Mouse (Mus musculus): ENCODE results near the gene Gna15. TPM values are rescaled to one million over a fixed set of nuclear protein-coding genes. Genes with fewer than 3 reads are reported as not detected.
A peak's percentile ranks its signal among the peaks of the same experiment; 100 is the strongest.

The Gna15 gene
- polyA plus RNA-seq, 1 experiment from 2014 or later, result 0.84 TPM

- H3K4me3 ChIP-seq (ENCODE audit: low read depth, low read length), result no peak overlapping the region
- ATAC-seq (replicated peaks; ENCODE audit: low FRiP score, low TSS enrichment, low read depth), result no peak
- whole genome bisulfite sequencing, result 17% methylated on average over 19 of the region's 19 CpGs
- H3K9ac ChIP-seq (ENCODE audit: low read length), result 0 out of 2 replicates have a peak overlapping the region, but pooled peaks have one; percentile 16
- H3K27me3 ChIP-seq (replicated peaks; ENCODE audit: control insufficient read depth, insufficient read depth, low read length), result no peaks in the 10 kb centered on the region
- no peak for DNase-seq (ENCODE audit: low spot score)
- 0 out of 2 replicates have a peak overlapping the region, but pooled peaks have one; percentile 16 for H3K4me2 ChIP-seq (ENCODE audit: low read length)
- no peaks in the 10 kb centered on the region for H3K9me3 ChIP-seq (ENCODE audit: control insufficient read depth, low read length)
- no peak overlapping the region for H3K27ac ChIP-seq (ENCODE audit: low read depth)
- H3K4me1 ChIP-seq (replicated peaks; ENCODE audit: control insufficient read depth, insufficient read depth, low read length), result peaks cover 7% of the 10 kb centered on the region
- H3K36me3 ChIP-seq (ENCODE audit: control insufficient read depth, insufficient read depth, low read length), result no peaks in the 10 kb centered on the region
These were observed 455 bp downstream of the Gna15 start for GRCm38 (mm10) chr10:81523570-81523969.

GRCm38 (mm10) chr10:81523142-81523541 lies 883 bp downstream of the Gna15 start:
- Histone ChIP-seq H3K36me3 (ENCODE audit: control insufficient read depth, insufficient read depth, low read length) (no peaks in the 10 kb centered on the region), H3K4me1 (replicated peaks; ENCODE audit: control insufficient read depth, insufficient read depth, low read length) (peaks cover 7% of the 10 kb centered on the region), H3K4me2 (ENCODE audit: low read length) (no peak overlapping the region), H3K9ac (ENCODE audit: low read length) (no peak overlapping the region), H3K27ac (ENCODE audit: low read depth) (no peak overlapping the region), H3K9me3 (ENCODE audit: control insufficient read depth, low read length) (no peaks in the 10 kb centered on the region), H3K4me3 (ENCODE audit: low read depth, low read length) (no peak overlapping the region), H3K27me3 (replicated peaks; ENCODE audit: control insufficient read depth, insufficient read depth, low read length) (no peaks in the 10 kb centered on the region)
- no peak for ATAC-seq (replicated peaks; ENCODE audit: low FRiP score, low TSS enrichment, low read depth)
- 81% methylated on average over 6 of the region's 6 CpGs for WGBS
- no peak for DNase-seq (ENCODE audit: low spot score)

GRCm38 (mm10) chr10:81519978-81520365 lies 4.1 kb downstream of the Gna15 start:
- ATAC-seq (replicated peaks; ENCODE audit: low FRiP score, low TSS enrichment, low read depth), result no peak
- WGBS, result 70% methylated on average over 3 of the region's 3 CpGs
- Histone ChIP-seq H3K9me3 (ENCODE audit: control insufficient read depth, low read length) (no peaks in the 10 kb centered on the region), H3K4me2 (ENCODE audit: low read length) (no peak overlapping the region), H3K9ac (ENCODE audit: low read length) (no peak overlapping the region), H3K27ac (ENCODE audit: low read depth) (no peak overlapping the region), H3K4me1 (replicated peaks; ENCODE audit: control insufficient read depth, insufficient read depth, low read length) (peaks cover 7% of the 10 kb centered on the region), H3K36me3 (ENCODE audit: control insufficient read depth, insufficient read depth, low read length) (no peaks in the 10 kb centered on the region), H3K4me3 (ENCODE audit: low read depth, low read length) (no peak overlapping the region), H3K27me3 (replicated peaks; ENCODE audit: control insufficient read depth, insufficient read depth, low read length) (no peaks in the 10 kb centered on the region)
- DNase-seq (ENCODE audit: low spot score), result no peak

GRCm38 (mm10) chr10:81519227-81519977 lies 4.6 kb downstream of the Gna15 start:
- ATAC-seq (replicated peaks; ENCODE audit: low FRiP score, low TSS enrichment, low read depth) (no peak), DNase-seq (ENCODE audit: low spot score) (no peak)
- no peak overlapping the region for H3K4me3 ChIP-seq (ENCODE audit: low read depth, low read length)
- no peaks in the 10 kb centered on the region for H3K27me3 ChIP-seq (replicated peaks; ENCODE audit: control insufficient read depth, insufficient read depth, low read length)
- peaks cover 7% of the 10 kb centered on the region for H3K4me1 ChIP-seq (replicated peaks; ENCODE audit: control insufficient read depth, insufficient read depth, low read length)
- no peak overlapping the region for H3K9ac ChIP-seq (ENCODE audit: low read length)
- no peaks in the 10 kb centered on the region for H3K36me3 ChIP-seq (ENCODE audit: control insufficient read depth, insufficient read depth, low read length)
- H3K27ac ChIP-seq (ENCODE audit: low read depth), result no peak overlapping the region
- 77% methylated on average over 6 of the region's 6 CpGs for WGBS
- no peaks in the 10 kb centered on the region for H3K9me3 ChIP-seq (ENCODE audit: control insufficient read depth, low read length)
- no peak overlapping the region for H3K4me2 ChIP-seq (ENCODE audit: low read length)

GRCm38 (mm10) chr10:81518546-81518945 lies 5.5 kb downstream of the Gna15 start:
- peaks cover 2% of the 10 kb centered on the region for H3K4me1 ChIP-seq (replicated peaks; ENCODE audit: control insufficient read depth, insufficient read depth, low read length)
- peak; percentile 77 for DNase-seq (ENCODE audit: low spot score)
- H3K4me2 ChIP-seq (ENCODE audit: low read length), result no peak overlapping the region
- H3K9ac ChIP-seq (ENCODE audit: low read length), result no peak overlapping the region
- 11% methylated on average over 4 of the region's 4 CpGs for WGBS
- 0 out of 2 replicates have a peak, but pooled peaks have one; percentile 44 for ATAC-seq (replicated peaks; ENCODE audit: low FRiP score, low TSS enrichment, low read depth)
- H3K27ac ChIP-seq (ENCODE audit: low read depth), result no peak overlapping the region
- no peak overlapping the region for H3K4me3 ChIP-seq (ENCODE audit: low read depth, low read length)
- H3K36me3 ChIP-seq (ENCODE audit: control insufficient read depth, insufficient read depth, low read length), result no peaks in the 10 kb centered on the region
- 0 out of 2 replicates have a peak, but pooled peaks cover 3% of the 10 kb centered on the region for H3K9me3 ChIP-seq (ENCODE audit: control insufficient read depth, low read length)
- H3K27me3 ChIP-seq (replicated peaks; ENCODE audit: control insufficient read depth, insufficient read depth, low read length), result no peaks in the 10 kb centered on the region

GRCm38 (mm10) chr10:81517227-81517626 lies 6.8 kb downstream of the Gna15 start:
- WGBS, result 72% methylated on average over 8 of the region's 8 CpGs
- Histone ChIP-seq H3K27me3 (replicated peaks; ENCODE audit: control insufficient read depth, insufficient read depth, low read length) (no peaks in the 10 kb centered on the region), H3K4me3 (ENCODE audit: low read depth, low read length) (no peak overlapping the region), H3K27ac (ENCODE audit: low read depth) (no peak overlapping the region), H3K36me3 (ENCODE audit: control insufficient read depth, insufficient read depth, low read length) (no peaks in the 10 kb centered on the region), H3K4me2 (ENCODE audit: low read length) (no peak overlapping the region), H3K4me1 (replicated peaks; ENCODE audit: control insufficient read depth, insufficient read depth, low read length) (no peaks in the 10 kb centered on the region), H3K9ac (ENCODE audit: low read length) (no peak overlapping the region), H3K9me3 (ENCODE audit: control insufficient read depth, low read length) (0 out of 2 replicates have a peak, but pooled peaks cover 3% of the 10 kb centered on the region)
- no peak for ATAC-seq (replicated peaks; ENCODE audit: low FRiP score, low TSS enrichment, low read depth)
- no peak for DNase-seq (ENCODE audit: low spot score)

- DNase-seq (ENCODE audit: low spot score) (no peak), ATAC-seq (replicated peaks; ENCODE audit: low FRiP score, low TSS enrichment, low read depth) (no peak)
- Histone ChIP-seq H3K27me3 (replicated peaks; ENCODE audit: control insufficient read depth, insufficient read depth, low read length) (0 out of 2 replicates have a peak, but pooled peaks cover 2% of the 10 kb centered on the region), H3K9ac (ENCODE audit: low read length) (no peak overlapping the region), H3K4me2 (ENCODE audit: low read length) (no peak overlapping the region), H3K27ac (ENCODE audit: low read depth) (no peak overlapping the region), H3K36me3 (ENCODE audit: control insufficient read depth, insufficient read depth, low read length) (no peaks in the 10 kb centered on the region), H3K4me1 (replicated peaks; ENCODE audit: control insufficient read depth, insufficient read depth, low read length) (no peaks in the 10 kb centered on the region), H3K9me3 (ENCODE audit: control insufficient read depth, low read length) (0 out of 2 replicates have a peak, but pooled peaks cover 3% of the 10 kb centered on the region), H3K4me3 (ENCODE audit: low read depth, low read length) (no peak overlapping the region)
- 89% methylated on average over 5 of the region's 5 CpGs for WGBS
These were observed 10.2 kb downstream of the Gna15 start for GRCm38 (mm10) chr10:81513798-81514197.

- Histone ChIP-seq H3K36me3 (ENCODE audit: control insufficient read depth, insufficient read depth, low read length) (no peaks in the 10 kb centered on the region), H3K4me2 (ENCODE audit: low read length) (no peak overlapping the region), H3K27ac (ENCODE audit: low read depth) (no peak overlapping the region), H3K27me3 (replicated peaks; ENCODE audit: control insufficient read depth, insufficient read depth, low read length) (0 out of 2 replicates have a peak, but pooled peaks cover 2% of the 10 kb centered on the region), H3K9me3 (ENCODE audit: control insufficient read depth, low read length) (0 out of 2 replicates have a peak, but pooled peaks cover 3% of the 10 kb centered on the region), H3K4me3 (ENCODE audit: low read depth, low read length) (no peak overlapping the region), H3K9ac (ENCODE audit: low read length) (no peak overlapping the region), H3K4me1 (replicated peaks; ENCODE audit: control insufficient read depth, insufficient read depth, low read length) (no peaks in the 10 kb centered on the region)
- no peak for DNase-seq (ENCODE audit: low spot score)
- no peak for ATAC-seq (replicated peaks; ENCODE audit: low FRiP score, low TSS enrichment, low read depth)
- 75% methylated on average over 14 of the region's 14 CpGs for WGBS
These were observed 13.7 kb downstream of the Gna15 start for GRCm38 (mm10) chr10:81510246-81510810.
